Mouse (Mus musculus) hindbrain, embryonic 15.5 days (tissue): Measurements from ENCODE around the gene Ccdc102a. TPM values are rescaled to one million over a fixed set of nuclear protein-coding genes. Genes with fewer than 3 reads are reported as not detected.

Experiments used
- ATAC-seq: fragments of 200-750 bp; cut with Nextera tagmentation; 2 replicates; pipeline ENCODE4 v1.8.0; 2017; ENCODE audit warnings: low read depth, moderate number of reproducible peaks, moderate TSS enrichment; ENCODE audit not compliant: low FRiP score
- H3K27ac ChIP-seq: fragments of 300-500 bp; sonication (generic); replicated peaks from 2 replicates; pipeline ENCODE4 v1.5.1; 2015; ENCODE audit warnings: mild to moderate bottlenecking, inconsistent platforms
- H3K27me3 ChIP-seq: fragments of 300-500 bp; sonication (generic); 2 replicates; pipeline ENCODE4 v1.6.1; 2015; ENCODE audit warnings: control low read depth, inconsistent platforms
- H3K36me3 ChIP-seq: fragments of 300-500 bp; sonication (generic); 2 replicates; pipeline ENCODE4 v1.6.1; 2015; ENCODE audit warnings: control low read depth, inconsistent platforms
- H3K4me1 ChIP-seq: fragments of 300-500 bp; sonication (generic); replicated peaks from 2 replicates; pipeline ENCODE4 v1.6.1; 2015; ENCODE audit warnings: control low read depth, inconsistent platforms
- H3K4me2 ChIP-seq: fragments of 300-500 bp; sonication (generic); 2 replicates; pipeline ENCODE4 v1.6.1; 2015; ENCODE audit warnings: moderate library complexity, mild to moderate bottlenecking, inconsistent platforms
- H3K4me3 ChIP-seq: fragments of 300-500 bp; sonication (generic); 2 replicates; pipeline ENCODE4 v1.5.1; 2015; ENCODE audit warnings: mild to moderate bottlenecking, inconsistent platforms
- H3K9ac ChIP-seq: fragments of 300-500 bp; sonication (generic); 2 replicates; pipeline ENCODE4 v1.6.1; 2015; ENCODE audit warnings: inconsistent platforms
- H3K9me3 ChIP-seq: fragments of 300-500 bp; sonication (generic); 2 replicates; pipeline ENCODE4 v1.6.1; 2016; ENCODE audit warnings: control low read depth, inconsistent platforms
- WGBS: fragments of 180-500 bp; shearing (Covaris S2); methylation state at CpG from one replicate; pipeline ENCODE4 v1.1.7; 2015; 5-methylcytosine and 5-hydroxymethylcytosine counted together
- polyA plus RNA-seq: library from polyadenylated mRNA; unstranded; fragments of >200 nt; fragmentation: Nextera tagmentation; extraction: Ambion mirVana; gene quantifications from 2 replicates; pipeline ENCODE4 v1.2.1, GENCODE M21; 2015

The Ccdc102a gene
- polyA plus RNA-seq, 1 experiment from 2014 or later = 7.6 TPM

GRCm38 (mm10) chr8:94950458-94950857 is 32.6 kb upstream of the Ccdc102a start:
- H3K27ac ChIP-seq = no peak overlapping the region
- ATAC-seq = no peak
- 71% methylated on average over 5 of the region's 5 CpGs for WGBS

GRCm38 (mm10) chr8:94950046-94950445 is 32.1 kb upstream of the Ccdc102a start:
- H3K36me3 ChIP-seq = no peaks in the 10 kb centered on the region
- H3K4me3 ChIP-seq = no peak overlapping the region
- H3K9ac ChIP-seq = no peak overlapping the region
- H3K4me1 ChIP-seq = peaks cover 14% of the 10 kb centered on the region; the same call in 1 of the 2 replicates
- no peaks in the 10 kb centered on the region for H3K9me3 ChIP-seq
- WGBS = 19% methylated on average over 4 of the region's 4 CpGs
- no peaks in the 10 kb centered on the region for H3K27me3 ChIP-seq
- peak; percentile 77 for ATAC-seq
- H3K27ac ChIP-seq = no peak overlapping the region
- no peak overlapping the region for H3K4me2 ChIP-seq

More at GRCm38 (mm10) chr8:94950458-94950857, 32.6 kb upstream of the Ccdc102a start:
- Histone ChIP-seq H3K4me3 (no peak overlapping the region), H3K36me3 (no peaks in the 10 kb centered on the region), H3K9me3 (no peaks in the 10 kb centered on the region), H3K27me3 (no peaks in the 10 kb centered on the region), H3K4me2 (no peak overlapping the region), H3K9ac (no peak overlapping the region), H3K4me1 (peaks cover 14% of the 10 kb centered on the region; the same call in 1 of the 2 replicates)

- Histone ChIP-seq H3K36me3 (no peaks in the 10 kb centered on the region), H3K27me3 (no peaks in the 10 kb centered on the region), H3K9me3 (no peaks in the 10 kb centered on the region), H3K4me2 (no peak overlapping the region), H3K4me3 (no peak overlapping the region), H3K27ac (no peak overlapping the region), H3K9ac (no peak overlapping the region), H3K4me1 (0 out of 2 replicates have a peak, but pooled peaks cover 5% of the 10 kb centered on the region)
- ATAC-seq = no peak
- WGBS = 91% methylated on average over 4 of the region's 4 CpGs
These were observed 31.1 kb upstream of the Ccdc102a start for GRCm38 (mm10) chr8:94949010-94949409.

DNA sequence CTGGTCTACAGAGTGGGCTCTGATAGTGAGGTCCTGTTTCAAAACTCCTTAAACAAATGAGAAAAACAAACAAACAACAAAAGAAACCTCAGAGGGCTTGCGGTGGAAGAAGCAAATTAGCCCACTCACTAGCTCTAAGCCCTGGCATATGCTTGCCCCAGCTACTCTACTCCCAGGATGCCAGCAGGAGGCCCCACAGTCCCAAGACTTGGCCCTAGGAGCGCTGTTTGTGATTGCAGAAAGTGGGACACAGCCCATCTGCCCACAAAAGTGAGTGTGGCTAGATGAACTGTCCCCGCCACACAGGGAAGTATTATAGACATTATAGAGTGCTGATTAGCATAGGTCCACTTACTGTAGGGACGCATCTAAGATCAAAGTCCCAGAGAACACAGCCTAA is 30.5 kb upstream of the Ccdc102a start:
- Histone ChIP-seq H3K4me1 (0 out of 2 replicates have a peak, but pooled peaks cover 5% of the 10 kb centered on the region), H3K9ac (no peak overlapping the region), H3K4me2 (no peak overlapping the region), H3K9me3 (no peaks in the 10 kb centered on the region), H3K4me3 (no peak overlapping the region), H3K27ac (no peak overlapping the region), H3K27me3 (no peaks in the 10 kb centered on the region), H3K36me3 (no peaks in the 10 kb centered on the region)
- 78% methylated on average over 4 of the region's 4 CpGs for WGBS
- ATAC-seq = no peak

GRCm38 (mm10) chr8:94945185-94945584 is 27.3 kb upstream of the Ccdc102a start:
- ATAC-seq = no peak
- Histone ChIP-seq H3K36me3 (no peaks in the 10 kb centered on the region), H3K4me1 (0 out of 2 replicates have a peak, but pooled peaks cover under 1% of the 10 kb centered on the region), H3K4me3 (no peak overlapping the region), H3K9ac (no peak overlapping the region), H3K9me3 (no peaks in the 10 kb centered on the region), H3K4me2 (no peak overlapping the region), H3K27ac (no peak overlapping the region), H3K27me3 (0 out of 2 replicates have a peak, but pooled peaks cover 3% of the 10 kb centered on the region)
- WGBS = 52% methylated on average over 6 of the region's 6 CpGs

GRCm38 (mm10) chr8:94942566-94942965 is 24.7 kb upstream of the Ccdc102a start:
- no peak overlapping the region for H3K27ac ChIP-seq
- H3K9ac ChIP-seq = no peak overlapping the region
- H3K27me3 ChIP-seq = 0 out of 2 replicates have a peak, but pooled peaks cover 3% of the 10 kb centered on the region
- H3K4me3 ChIP-seq = no peak overlapping the region
- no peaks in the 10 kb centered on the region for H3K36me3 ChIP-seq
- no peaks in the 10 kb centered on the region for H3K4me1 ChIP-seq
- WGBS = 17% methylated on average over 6 of the region's 6 CpGs
- H3K9me3 ChIP-seq = no peaks in the 10 kb centered on the region
- no peak overlapping the region for H3K4me2 ChIP-seq
- 0 out of 2 replicates have a peak, but pooled peaks have one; percentile 49 for ATAC-seq

DNA sequence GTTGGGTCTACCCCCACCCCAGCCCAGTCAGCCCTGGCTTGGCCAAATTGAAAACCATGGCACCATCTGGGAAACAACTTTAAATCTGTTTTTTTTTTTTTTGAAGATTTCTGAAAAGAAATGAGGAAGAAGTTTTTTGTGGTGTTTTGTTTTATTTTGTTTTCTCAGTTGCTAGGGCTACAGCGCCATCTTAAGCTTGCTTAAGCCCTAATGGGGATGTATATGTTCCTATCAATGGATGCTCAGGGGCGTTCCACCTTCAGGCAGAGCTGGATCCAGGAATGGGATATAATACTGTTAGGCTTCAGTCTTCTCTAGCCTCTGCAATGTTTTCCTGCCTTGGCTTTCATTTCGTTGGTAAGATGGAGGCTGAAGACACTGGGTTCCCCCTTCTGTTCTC is 17.3 kb upstream of the Ccdc102a start:
- Histone ChIP-seq H3K36me3 (no peaks in the 10 kb centered on the region), H3K27me3 (no peaks in the 10 kb centered on the region), H3K4me3 (no peak overlapping the region), H3K27ac (no peak overlapping the region), H3K4me2 (no peak overlapping the region), H3K9ac (no peak overlapping the region), H3K9me3 (no peaks in the 10 kb centered on the region), H3K4me1 (no peaks in the 10 kb centered on the region)
- 82% methylated on average over 3 of the region's 3 CpGs for WGBS
- ATAC-seq = no peak

DNA sequence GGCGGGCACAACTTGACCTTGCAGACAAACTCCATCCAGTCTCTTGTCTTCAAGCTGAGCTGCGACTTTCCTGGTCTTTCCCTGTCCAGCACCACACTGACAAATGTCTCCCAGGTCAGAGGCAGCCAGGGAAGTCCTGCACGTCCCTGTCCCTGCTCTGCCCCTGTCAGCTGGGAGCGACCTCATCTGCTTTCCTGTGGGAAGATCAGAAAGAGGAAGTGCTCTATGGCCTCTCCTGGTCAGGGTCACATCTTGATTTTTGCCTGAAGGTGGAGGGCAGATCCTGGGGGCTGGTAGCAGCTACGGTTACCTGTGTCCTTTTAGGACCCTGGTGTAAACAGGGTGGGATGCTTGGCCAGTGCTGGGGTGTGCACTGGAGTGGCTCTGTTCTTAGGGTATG is 16.0 kb upstream of the Ccdc102a start:
- Histone ChIP-seq H3K4me3 (no peak overlapping the region), H3K9ac (no peak overlapping the region), H3K27ac (no peak overlapping the region), H3K4me1 (no peaks in the 10 kb centered on the region), H3K27me3 (no peaks in the 10 kb centered on the region), H3K36me3 (no peaks in the 10 kb centered on the region), H3K4me2 (no peak overlapping the region), H3K9me3 (no peaks in the 10 kb centered on the region)
- no peak for ATAC-seq
- 64% methylated on average over 5 of the region's 5 CpGs for WGBS

DNA sequence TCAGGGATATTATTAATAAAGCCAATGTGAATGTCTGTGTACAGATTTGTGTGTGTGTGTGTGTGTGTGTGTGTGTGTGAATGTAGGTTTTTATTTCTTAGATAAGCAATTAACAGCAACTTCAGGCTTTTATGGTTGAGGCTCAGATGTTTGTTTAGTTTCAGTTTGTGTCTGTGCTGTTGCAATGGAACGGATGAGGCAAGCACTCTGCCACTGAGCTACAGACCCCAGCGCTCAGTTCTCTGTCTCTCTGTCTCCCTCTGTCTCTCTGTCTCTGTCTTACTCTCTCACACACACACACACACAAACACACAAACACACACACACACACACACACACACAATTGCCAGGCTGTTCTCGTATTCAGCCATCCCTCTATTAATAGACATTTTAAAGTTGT is 10.3 kb upstream of the Ccdc102a start:
- Histone ChIP-seq H3K36me3 (no peaks in the 10 kb centered on the region), H3K9ac (no peak overlapping the region), H3K4me2 (no peak overlapping the region), H3K27me3 (no peaks in the 10 kb centered on the region), H3K4me1 (no peaks in the 10 kb centered on the region), H3K9me3 (no peaks in the 10 kb centered on the region), H3K4me3 (no peak overlapping the region), H3K27ac (no peak overlapping the region)
- ATAC-seq = no peak
- 81% methylated on average over 3 of the region's 3 CpGs for WGBS

DNA sequence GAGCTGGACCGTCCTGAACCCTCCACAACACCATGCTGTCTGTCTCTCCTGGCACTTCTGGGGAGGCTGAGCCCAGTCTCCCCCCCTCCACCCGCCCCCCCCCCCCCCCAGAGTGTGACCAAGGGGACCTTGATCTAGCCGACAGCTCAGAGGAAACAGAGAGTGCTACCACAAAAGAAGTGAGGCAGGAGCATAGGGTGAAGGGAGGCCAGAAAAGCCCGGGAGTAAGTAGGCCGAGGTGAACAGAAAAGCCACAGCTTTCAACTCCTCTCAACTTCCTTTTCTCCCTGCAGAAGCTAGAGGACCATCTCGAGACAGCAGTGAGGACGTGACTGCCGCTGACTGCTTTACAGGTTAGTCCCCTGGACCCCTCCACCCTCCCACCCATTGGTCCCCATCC is 5.5 kb upstream of the Ccdc102a start, which contains the start of gene Adgrg5:
TSS of gene Adgrg5 (plus strand) at position 290 of the 400 bp plus-strand sequence.
- 0 out of 2 replicates have a peak, but pooled peaks cover 3% of the 10 kb centered on the region for H3K4me1 ChIP-seq
- H3K27me3 ChIP-seq = peaks cover under 1% of the 10 kb centered on the region
- no peaks in the 10 kb centered on the region for H3K9me3 ChIP-seq
- ATAC-seq = no peak
- H3K27ac ChIP-seq = no peak within 1 kb of the TSS
- H3K4me2 ChIP-seq = no peak within 1 kb of the TSS
- H3K9ac ChIP-seq = no peak within 1 kb of the TSS
- H3K4me3 ChIP-seq = no peak within 1 kb of the TSS
- whole genome bisulfite sequencing = 68% methylated on average over 7 of the region's 8 CpGs
- H3K36me3 ChIP-seq = no peaks in the 10 kb centered on the region

DNA sequence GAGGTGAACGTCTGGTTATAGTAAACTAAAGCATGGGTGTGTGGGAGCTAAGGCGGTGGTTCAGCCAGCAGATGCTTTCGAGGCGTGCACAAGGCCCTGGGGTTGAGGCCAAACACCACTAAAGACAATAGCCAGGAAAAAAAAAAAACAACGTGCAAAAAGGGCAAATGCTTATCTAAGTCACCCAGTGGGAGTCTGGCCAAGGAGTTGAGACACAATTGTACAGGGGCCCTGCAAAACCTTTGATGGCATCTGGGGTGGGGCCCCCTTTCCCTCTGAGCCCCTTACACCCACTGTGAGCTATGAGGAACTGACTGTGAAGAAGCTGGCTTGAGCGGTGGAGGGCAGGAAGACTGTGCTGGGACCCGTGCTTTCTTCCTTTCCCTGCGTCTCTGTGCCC is 4.7 kb upstream of the Ccdc102a start:
- ATAC-seq = no peak
- 23% methylated on average over 8 of the region's 8 CpGs for WGBS
- Histone ChIP-seq H3K9me3 (no peaks in the 10 kb centered on the region), H3K27ac (no peak overlapping the region), H3K4me3 (no peak overlapping the region), H3K36me3 (no peaks in the 10 kb centered on the region), H3K9ac (no peak overlapping the region), H3K4me2 (no peak overlapping the region), H3K4me1 (peaks cover 9% of the 10 kb centered on the region), H3K27me3 (peaks cover 8% of the 10 kb centered on the region)

DNA sequence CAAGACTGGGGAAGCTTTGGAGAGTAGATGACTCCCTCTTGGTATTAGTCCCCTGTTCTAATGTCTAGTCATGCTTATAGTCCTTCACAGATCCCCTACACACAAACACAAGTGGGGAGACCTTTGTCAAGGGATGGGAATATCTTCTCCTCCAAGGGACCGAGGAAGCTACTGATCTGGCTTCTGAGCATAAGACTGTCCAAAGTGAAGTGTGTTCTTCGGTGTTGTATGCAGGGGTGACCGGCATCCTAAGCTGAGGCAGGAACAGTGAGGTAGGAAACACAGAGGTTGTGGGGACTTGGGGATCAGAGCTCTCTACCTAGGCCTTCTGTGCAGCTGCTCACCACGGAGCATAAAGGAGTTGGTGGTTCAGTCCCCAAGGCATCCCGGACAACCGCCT is 4.3 kb upstream of the Ccdc102a start:
- Histone ChIP-seq H3K36me3 (no peaks in the 10 kb centered on the region), H3K27me3 (peaks cover 9% of the 10 kb centered on the region), H3K9ac (no peak overlapping the region), H3K27ac (no peak overlapping the region), H3K4me1 (peaks cover 14% of the 10 kb centered on the region), H3K4me2 (no peak overlapping the region), H3K9me3 (no peaks in the 10 kb centered on the region), H3K4me3 (no peak overlapping the region)
- 71% methylated on average over 6 of the region's 6 CpGs for WGBS
- no peak for ATAC-seq

GRCm38 (mm10) chr8:94919256-94919655 is 1.4 kb upstream of the Ccdc102a start:
- Histone ChIP-seq H3K4me1 (peaks cover 36% of the 10 kb centered on the region), H3K4me3 (no peak overlapping the region), H3K9me3 (no peaks in the 10 kb centered on the region), H3K36me3 (no peaks in the 10 kb centered on the region), H3K9ac (no peak overlapping the region), H3K27me3 (peaks cover 9% of the 10 kb centered on the region), H3K27ac (no peak overlapping the region), H3K4me2 (no peak overlapping the region)
- no peak for ATAC-seq
